Mouse (Mus musculus) liver, embryonic 12.5 days (tissue): Measurements from ENCODE around the gene Arhgef3. TPM values are rescaled to one million over a fixed set of nuclear protein-coding genes. Genes with fewer than 3 reads are reported as not detected.

Source experiments
- ATAC-seq: fragments of 200-750 bp; cut with Nextera tagmentation; 2 replicates; pipeline ENCODE4 v1.8.0; 2017; ENCODE audit warnings: moderate number of reproducible peaks, mild to moderate bottlenecking, moderate library complexity
- H3K27ac ChIP-seq: fragments of 300-500 bp; sonication (generic); 2 replicates; pipeline ENCODE4 v1.5.1; 2016; ENCODE audit warnings: mild to moderate bottlenecking
- H3K27me3 ChIP-seq: fragments of 300-500 bp; sonication (generic); replicated peaks from 2 replicates; pipeline ENCODE4 v1.6.1; 2016; ENCODE audit warnings: mild to moderate bottlenecking, moderate library complexity
- H3K36me3 ChIP-seq: fragments of 300-500 bp; sonication (generic); 2 replicates; pipeline ENCODE4 v1.6.1; 2016; ENCODE audit warnings: mild to moderate bottlenecking, moderate library complexity
- H3K4me1 ChIP-seq: fragments of 300-500 bp; sonication (generic); 2 replicates; pipeline ENCODE4 v1.6.1; 2016
- H3K4me2 ChIP-seq: fragments of 300-500 bp; sonication (generic); 2 replicates; pipeline ENCODE4 v1.6.1; 2016; ENCODE audit warnings: mild to moderate bottlenecking, moderate library complexity
- H3K4me3 ChIP-seq: fragments of 300-500 bp; sonication (generic); 2 replicates; pipeline ENCODE4 v1.5.1; 2016; ENCODE audit warnings: mild to moderate bottlenecking, moderate library complexity
- H3K9ac ChIP-seq: fragments of 300-500 bp; sonication (generic); 2 replicates; pipeline ENCODE4 v1.6.1; 2016; ENCODE audit warnings: mild to moderate bottlenecking, moderate library complexity
- H3K9me3 ChIP-seq: fragments of 300-500 bp; sonication (generic); replicated peaks from 2 replicates; pipeline ENCODE4 v1.6.1; 2016; ENCODE audit warnings: mild to moderate bottlenecking, moderate library complexity
- WGBS: fragments of 180-500 bp; shearing (Covaris S2); methylation state at CpG from one replicate; pipeline ENCODE4 v1.1.7; 2016; ENCODE audit not compliant: insufficient replicate concordance; 5-methylcytosine and 5-hydroxymethylcytosine counted together
- polyA plus RNA-seq: library from polyadenylated mRNA; unstranded; fragments of >200 nt; fragmentation: Nextera tagmentation; extraction: Ambion mirVana; gene quantifications from 2 replicates; pipeline ENCODE4 v1.2.1, GENCODE M21; 2016

The Arhgef3 gene
- polyA plus RNA-seq, 1 experiment from 2014 or later, result 5.6 TPM

- H3K4me3 ChIP-seq, result no peak overlapping the region
- H3K9me3 ChIP-seq, result no peaks in the 10 kb centered on the region
- H3K27ac ChIP-seq, result no peak overlapping the region
- no peak for ATAC-seq
- H3K36me3 ChIP-seq, result no peaks in the 10 kb centered on the region
- 52% methylated on average over 2 of the region's 2 CpGs for WGBS
- H3K4me1 ChIP-seq, result peaks cover 19% of the 10 kb centered on the region
- H3K4me2 ChIP-seq, result no peak overlapping the region
- H3K27me3 ChIP-seq, result no peaks in the 10 kb centered on the region
- no peak overlapping the region for H3K9ac ChIP-seq
These were observed 113.6 kb downstream of the Arhgef3 start for GRCm38 (mm10) chr14:27228288-27228687.

DNA sequence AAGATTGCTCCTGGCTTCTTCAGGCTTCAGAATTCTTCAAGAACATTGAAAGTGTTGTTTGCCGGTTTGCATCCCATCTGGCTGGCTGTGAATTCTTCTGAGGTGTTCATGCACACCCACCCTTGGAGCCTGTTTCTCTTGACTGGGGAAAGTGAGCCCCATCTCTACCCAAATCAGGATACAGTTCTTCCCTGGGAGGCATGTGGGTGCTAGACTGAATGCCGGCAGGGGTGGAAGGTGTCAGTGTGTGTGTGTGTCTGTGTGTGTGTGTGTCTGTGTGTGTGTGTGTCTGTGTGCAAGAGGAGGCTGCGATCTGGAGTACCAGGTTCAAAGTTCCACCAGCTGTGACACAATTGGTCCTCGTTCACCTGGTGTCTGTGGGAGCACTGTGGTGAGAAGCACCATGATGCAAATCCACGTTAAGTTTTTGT lies 114.3 kb downstream of the Arhgef3 start:
- no peak for ATAC-seq

GRCm38 (mm10) chr14:27229441-27230147 lies 114.9 kb downstream of the Arhgef3 start:
- peaks cover 19% of the 10 kb centered on the region for H3K4me1 ChIP-seq
- ATAC-seq, result 0 out of 2 replicates have a peak, but pooled peaks have one; percentile 32

More for the DNA sequence above, 114.3 kb downstream of the Arhgef3 start:
- Histone ChIP-seq H3K4me3 (no peak overlapping the region), H3K27ac (no peak overlapping the region), H3K27me3 (no peaks in the 10 kb centered on the region), H3K9me3 (no peaks in the 10 kb centered on the region), H3K9ac (no peak overlapping the region), H3K4me2 (no peak overlapping the region), H3K36me3 (no peaks in the 10 kb centered on the region), H3K4me1 (peaks cover 19% of the 10 kb centered on the region)
- 47% methylated on average over 5 of the region's 5 CpGs for WGBS

DNA sequence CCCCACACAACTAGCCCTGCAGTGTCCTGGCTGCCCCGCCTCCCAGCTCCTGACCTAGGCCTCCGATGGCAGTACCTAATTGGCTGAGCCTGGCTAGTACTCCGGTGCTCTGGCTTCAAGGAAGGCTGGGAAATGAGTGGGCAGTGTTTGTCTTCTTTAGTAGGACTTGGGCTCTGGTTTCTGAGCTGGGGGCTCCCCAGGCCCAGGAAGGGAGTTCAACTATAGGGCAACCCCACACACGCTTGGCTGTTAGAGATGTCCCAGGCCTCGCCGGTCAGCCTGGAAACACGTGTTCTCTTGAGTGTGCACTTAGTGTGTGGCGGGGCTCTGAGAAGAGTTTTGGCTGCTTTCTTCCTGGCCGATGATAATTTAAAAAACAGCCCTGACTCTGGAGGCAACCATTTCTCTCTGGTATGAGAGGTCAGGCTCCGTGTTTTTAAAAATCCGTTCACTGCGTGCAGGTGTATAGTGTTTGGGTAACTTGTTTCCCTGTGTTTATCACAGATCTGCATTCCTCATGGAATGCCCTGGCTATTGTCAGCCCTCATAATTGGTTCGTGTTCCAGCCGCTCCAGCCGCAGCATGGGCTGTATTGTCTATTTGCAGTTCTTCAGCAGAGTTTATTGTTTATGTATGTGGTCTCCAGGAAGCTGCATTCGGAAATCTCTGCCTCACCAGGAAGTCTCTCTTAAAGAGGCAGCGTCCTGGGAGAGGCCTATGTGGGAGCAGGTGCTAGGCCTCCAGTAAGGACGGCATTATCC lies 115.7 kb downstream of the Arhgef3 start:
- H3K36me3 ChIP-seq, result no peaks in the 10 kb centered on the region
- H3K9ac ChIP-seq, result no peak overlapping the region
- no peaks in the 10 kb centered on the region for H3K9me3 ChIP-seq
- 38% methylated on average over 18 of the region's 18 CpGs for WGBS
- H3K4me2 ChIP-seq, result peak overlapping the region; percentile 33
- peaks cover 19% of the 10 kb centered on the region for H3K4me1 ChIP-seq
- no peak overlapping the region for H3K4me3 ChIP-seq
- peak overlapping the region; percentile 39 for H3K27ac ChIP-seq
- no peaks in the 10 kb centered on the region for H3K27me3 ChIP-seq
- ATAC-seq, result peak; percentile 37; the same call in 1 of the 2 replicates

More at GRCm38 (mm10) chr14:27229441-27230147, 114.9 kb downstream of the Arhgef3 start:
- Histone ChIP-seq H3K27me3 (no peaks in the 10 kb centered on the region), H3K4me2 (peak overlapping the region; percentile 33), H3K9ac (no peak overlapping the region), H3K4me3 (no peak overlapping the region), H3K36me3 (no peaks in the 10 kb centered on the region), H3K9me3 (no peaks in the 10 kb centered on the region), H3K27ac (no peak overlapping the region)
- 16% methylated on average over 16 of the region's 16 CpGs for WGBS

DNA sequence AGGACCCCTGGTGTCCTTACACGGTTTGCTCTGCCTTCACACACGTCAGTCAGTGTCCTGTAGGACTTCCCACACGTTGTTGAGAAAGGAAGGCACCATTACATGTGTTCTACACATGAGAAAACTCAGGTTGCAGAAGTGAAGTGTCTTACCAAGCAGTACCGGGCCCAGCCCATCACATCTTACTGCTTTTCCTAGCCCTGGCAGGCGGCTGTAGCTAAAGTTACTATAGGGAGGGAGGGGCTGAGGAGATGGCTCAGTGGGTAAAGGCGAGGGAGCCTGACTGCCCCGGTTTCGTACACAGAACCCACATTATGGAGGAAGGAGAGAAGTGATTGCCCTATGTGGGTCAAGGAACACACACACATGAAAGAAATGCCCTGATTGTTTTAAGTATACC lies 116.8 kb downstream of the Arhgef3 start:
- H3K27ac ChIP-seq, result no peak overlapping the region
- no peak for ATAC-seq
- no peaks in the 10 kb centered on the region for H3K36me3 ChIP-seq
- no peaks in the 10 kb centered on the region for H3K9me3 ChIP-seq
- peaks cover 19% of the 10 kb centered on the region for H3K4me1 ChIP-seq
- H3K4me3 ChIP-seq, result no peak overlapping the region
- WGBS, result 64% methylated on average over 8 of the region's 8 CpGs
- H3K4me2 ChIP-seq, result no peak overlapping the region
- no peaks in the 10 kb centered on the region for H3K27me3 ChIP-seq
- no peak overlapping the region for H3K9ac ChIP-seq

- WGBS, result 64% methylated on average over 25 of the region's 25 CpGs
- Histone ChIP-seq H3K9ac (no peak overlapping the region), H3K4me3 (no peak overlapping the region), H3K27ac (no peak overlapping the region), H3K4me1 (peaks cover 19% of the 10 kb centered on the region), H3K27me3 (no peaks in the 10 kb centered on the region), H3K9me3 (no peaks in the 10 kb centered on the region), H3K4me2 (no peak overlapping the region), H3K36me3 (no peaks in the 10 kb centered on the region)
- ATAC-seq, result no peak
These were observed 117.5 kb downstream of the Arhgef3 start for GRCm38 (mm10) chr14:27231974-27232780.

DNA sequence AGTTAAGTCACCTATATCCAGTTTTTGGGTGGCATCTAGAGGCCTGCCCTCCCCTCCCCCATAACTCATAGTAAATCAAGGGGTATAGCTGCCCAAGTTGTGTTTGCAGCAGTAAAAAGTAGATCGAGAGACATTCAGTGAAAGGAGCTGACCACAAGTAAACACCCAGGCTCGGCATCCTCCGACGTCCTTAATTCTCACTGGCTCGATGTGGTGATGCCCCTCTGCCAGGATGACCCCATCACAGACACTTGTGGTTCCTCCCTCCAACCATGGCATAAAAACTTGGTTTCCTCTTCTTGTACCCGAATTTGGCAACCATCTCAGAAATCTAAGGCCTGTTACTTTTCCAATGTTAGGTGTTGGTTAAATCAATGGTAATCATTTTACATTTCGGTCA lies 118.4 kb downstream of the Arhgef3 start:
- Histone ChIP-seq H3K27ac (no peak overlapping the region), H3K4me1 (peaks cover 22% of the 10 kb centered on the region), H3K9me3 (no peaks in the 10 kb centered on the region), H3K27me3 (no peaks in the 10 kb centered on the region; the same call in 1 of the 2 replicates), H3K36me3 (no peaks in the 10 kb centered on the region), H3K4me3 (no peak overlapping the region), H3K9ac (no peak overlapping the region), H3K4me2 (no peak overlapping the region)
- ATAC-seq, result no peak
- WGBS, result 81% methylated on average over 7 of the region's 7 CpGs

GRCm38 (mm10) chr14:27233656-27234055 lies 119.0 kb downstream of the Arhgef3 start:
- ATAC-seq, result no peak
- Histone ChIP-seq H3K4me3 (no peak overlapping the region), H3K27me3 (no peaks in the 10 kb centered on the region; the same call in 1 of the 2 replicates), H3K4me1 (peaks cover 24% of the 10 kb centered on the region), H3K4me2 (no peak overlapping the region), H3K9me3 (no peaks in the 10 kb centered on the region), H3K27ac (no peak overlapping the region), H3K9ac (no peak overlapping the region), H3K36me3 (no peaks in the 10 kb centered on the region)
- 50% methylated on average over 2 of the region's 2 CpGs for WGBS

DNA sequence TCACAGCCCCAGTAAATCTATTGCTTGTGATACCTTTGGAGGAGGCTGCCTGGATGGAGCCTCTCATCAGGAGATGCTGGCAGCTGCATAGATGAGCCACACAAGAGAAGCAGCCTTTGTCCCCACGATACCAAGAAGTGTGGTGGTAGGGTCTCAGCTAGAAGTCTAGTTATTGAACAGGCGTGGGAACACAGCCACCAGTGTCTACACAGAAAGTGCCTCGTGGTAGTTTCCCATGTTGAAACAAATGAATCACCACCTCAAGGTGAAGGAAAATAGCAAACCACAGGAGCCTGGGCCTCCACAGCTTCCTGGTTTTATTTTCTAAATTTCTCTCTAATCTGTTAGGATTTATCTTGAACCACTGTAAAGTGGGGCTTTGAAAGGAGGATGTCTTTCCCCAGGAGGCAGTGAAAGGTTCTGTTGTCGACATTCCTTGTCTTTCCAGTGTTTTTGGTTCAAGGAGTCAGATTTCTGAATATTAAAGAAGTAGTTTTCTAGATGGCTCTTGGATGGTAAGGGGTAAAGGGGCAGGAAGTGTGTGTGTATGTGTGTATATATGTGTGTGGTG lies 119.7 kb downstream of the Arhgef3 start:
- Histone ChIP-seq H3K4me1 (peaks cover 20% of the 10 kb centered on the region), H3K36me3 (no peaks in the 10 kb centered on the region), H3K4me2 (no peak overlapping the region), H3K9ac (no peak overlapping the region), H3K27me3 (no peaks in the 10 kb centered on the region; the same call in 1 of the 2 replicates), H3K4me3 (no peak overlapping the region), H3K27ac (no peak overlapping the region), H3K9me3 (no peaks in the 10 kb centered on the region)
- WGBS, result 47% methylated on average over 4 of the region's 4 CpGs
- no peak for ATAC-seq

- no peak for ATAC-seq
- Histone ChIP-seq H3K9me3 (no peaks in the 10 kb centered on the region), H3K36me3 (no peaks in the 10 kb centered on the region), H3K4me1 (0 out of 2 replicates have a peak, but pooled peaks cover 5% of the 10 kb centered on the region), H3K27ac (no peak overlapping the region), H3K9ac (no peak overlapping the region), H3K4me2 (no peak overlapping the region), H3K4me3 (no peak overlapping the region), H3K27me3 (no peaks in the 10 kb centered on the region; the same call in 1 of the 2 replicates)
- 44% methylated on average over 6 of the region's 6 CpGs for WGBS
These were observed 121.3 kb downstream of the Arhgef3 start for GRCm38 (mm10) chr14:27235897-27236553.
